Mouse (Mus musculus): ENCODE measurements around the gene Snta1.

Snta1 gene

GRCm38 (mm10) chr2:154422181-154422580 is 14.3 kb upstream of the Snta1 start:
- no peak for DNase-seq (ENCODE audit: extremely low spot score, low read depth, low spot score)

DNA sequence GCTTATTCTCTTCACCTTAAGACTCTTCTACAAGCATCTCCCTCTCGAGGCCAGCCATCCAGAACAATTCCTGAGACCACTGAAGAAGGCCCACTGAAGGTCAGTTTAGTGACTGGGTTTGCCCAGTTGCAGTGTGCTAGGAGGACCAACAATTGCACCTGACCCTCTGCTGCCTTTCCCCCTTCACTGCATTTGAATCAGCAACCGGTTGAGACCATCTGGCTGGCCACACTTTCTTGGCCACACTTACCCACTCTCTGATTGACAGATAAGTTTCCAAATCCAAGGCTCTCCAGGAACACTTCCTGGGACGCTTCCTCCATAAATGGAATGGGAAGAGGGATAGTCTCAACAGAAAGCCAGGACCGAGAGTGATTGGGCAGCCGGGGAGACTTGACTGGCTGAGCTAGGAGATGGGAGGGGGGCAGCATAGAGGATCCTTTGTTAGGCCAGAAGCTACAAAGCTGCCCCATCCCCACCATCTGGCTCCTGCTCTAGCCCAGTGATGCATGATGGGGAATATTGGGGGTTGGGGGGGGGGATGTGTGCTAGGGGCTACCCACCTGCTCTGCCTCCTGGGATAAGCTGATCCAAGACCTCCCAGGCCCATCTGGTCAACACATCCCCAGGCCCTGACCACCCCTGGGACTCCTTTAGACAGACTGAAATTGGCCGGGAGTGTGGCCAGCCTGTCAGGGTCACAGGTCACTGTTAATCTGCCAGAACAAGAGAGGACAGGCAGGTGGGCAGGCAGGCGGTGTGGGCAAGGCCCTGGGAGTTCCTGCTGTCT is 13.2 kb upstream of the Snta1 start:
- no peak for DNase-seq (ENCODE audit: extremely low spot score, low read depth, low spot score)

- DNase-seq (ENCODE audit: extremely low spot score, low read depth, low spot score): no peak
Observed at GRCm38 (mm10) chr2:154419631-154420515, 12.0 kb upstream of the Snta1 start.

GRCm38 (mm10) chr2:154418001-154418400 is 10.1 kb upstream of the Snta1 start:
- no peak for DNase-seq (ENCODE audit: extremely low spot score, low read depth, low spot score)

DNA sequence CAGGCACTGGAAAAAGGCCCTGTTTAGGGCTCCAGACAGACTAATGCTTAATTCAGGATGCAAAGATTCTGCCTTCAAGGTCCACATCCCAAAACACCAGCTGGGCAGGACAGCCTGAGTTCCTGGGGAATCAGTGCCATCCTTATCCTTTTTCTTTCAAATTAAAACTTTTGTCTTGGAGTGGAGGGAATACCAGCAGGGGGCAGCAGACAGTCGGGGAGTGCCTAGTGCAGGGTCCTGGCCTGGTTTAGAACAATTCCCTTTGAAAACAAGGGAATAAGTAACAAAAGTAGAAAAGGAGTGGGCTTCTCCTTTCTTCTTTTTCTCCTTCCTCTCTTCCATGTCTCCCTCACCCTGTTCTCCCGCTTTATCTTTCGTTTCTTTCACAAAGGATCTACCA is 9.2 kb upstream of the Snta1 start:
- peak; percentile 60 for DNase-seq (ENCODE audit: extremely low spot score, low read depth, low spot score)

DNA sequence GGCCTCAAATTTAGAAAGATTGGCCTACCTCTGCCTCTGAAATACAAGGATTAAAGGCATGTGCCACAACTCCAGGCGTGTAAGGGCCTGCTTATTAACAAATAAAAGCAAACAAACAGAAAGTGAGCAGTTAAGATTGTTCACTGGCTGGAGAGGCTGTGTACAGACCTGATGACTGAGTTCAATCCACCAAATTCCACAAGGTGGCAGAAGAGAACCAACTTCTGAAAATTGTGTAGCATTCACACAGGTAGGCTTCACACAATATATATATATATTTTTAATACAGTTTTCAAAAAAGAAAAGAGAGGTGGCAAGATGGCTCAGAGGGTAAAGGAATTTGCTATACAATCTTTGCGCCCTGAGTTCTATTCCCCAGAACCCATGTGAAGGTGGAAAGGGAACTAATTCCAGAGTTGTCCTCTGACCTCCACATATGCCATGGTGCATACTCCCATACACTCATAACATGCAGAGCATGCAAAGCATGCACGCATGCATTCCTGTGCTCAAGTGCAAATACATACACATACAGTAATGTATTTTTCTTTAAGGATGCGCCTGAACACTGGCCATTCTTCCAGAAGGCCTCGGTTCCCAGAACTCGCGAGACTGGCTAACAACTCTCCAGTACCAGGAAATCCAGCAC is 4.2 kb upstream of the Snta1 start:
- no peak for DNase-seq (ENCODE audit: extremely low spot score, low read depth, low spot score)

DNA sequence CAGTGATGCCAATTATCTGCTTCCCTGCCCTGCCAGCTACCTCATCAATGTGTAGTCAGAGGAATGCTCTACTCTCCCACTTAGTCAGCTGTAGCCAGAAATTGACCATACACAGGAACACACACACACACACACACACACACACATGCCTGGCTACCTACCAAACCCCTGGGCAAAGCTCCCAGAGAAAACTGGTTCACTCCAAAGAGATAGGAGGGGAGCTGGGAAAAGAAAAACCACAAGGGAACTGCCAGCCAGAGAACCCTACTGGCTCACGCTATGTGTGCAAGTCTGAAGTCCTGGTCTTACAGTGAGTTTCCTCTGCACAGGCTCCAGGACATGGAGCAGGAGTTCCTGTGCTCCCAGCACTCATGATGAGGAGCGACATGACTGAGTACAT is 2.5 kb upstream of the Snta1 start:
- DNase-seq (ENCODE audit: extremely low spot score, low read depth, low spot score): no peak

DNA sequence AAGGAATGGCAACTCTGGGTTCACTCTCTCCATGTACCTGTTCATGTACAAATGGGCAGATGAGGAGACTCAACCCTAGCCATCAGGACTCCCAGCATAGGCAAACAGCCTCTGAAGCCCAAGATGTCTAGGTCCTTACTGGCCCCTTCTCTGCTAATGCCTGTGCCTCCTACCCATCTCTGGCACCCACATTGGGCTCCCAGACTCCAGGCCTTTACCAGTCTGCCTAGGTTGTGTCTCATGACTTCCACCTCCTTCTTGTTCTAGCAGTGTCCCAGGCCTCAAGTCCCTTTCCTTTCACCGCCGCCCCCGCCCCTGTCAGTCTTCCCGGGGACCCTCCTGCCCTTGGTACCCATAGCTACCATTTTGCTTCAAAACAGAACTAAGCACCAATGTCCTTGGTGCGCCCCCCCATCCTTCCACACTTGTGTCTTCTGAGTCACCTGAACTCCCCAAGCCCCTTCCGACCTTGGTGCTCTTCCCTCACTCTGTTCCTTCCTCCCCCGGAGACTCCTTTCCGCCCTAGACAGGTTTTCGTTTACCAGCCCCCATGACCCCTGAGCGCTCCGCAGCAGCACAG is 746 bp downstream of the Snta1 start:
- no peak for DNase-seq (ENCODE audit: extremely low spot score, low read depth, low spot score)

- no peak for DNase-seq (ENCODE audit: extremely low spot score, low read depth, low spot score)
Observed at GRCm38 (mm10) chr2:154405447-154405994, 2.4 kb downstream of the Snta1 start.

GRCm38 (mm10) chr2:154402811-154403210 is 5.1 kb downstream of the Snta1 start:
- no peak for DNase-seq (ENCODE audit: extremely low spot score, low read depth, low spot score)

- DNase-seq (ENCODE audit: extremely low spot score, low read depth, low spot score): no peak
Observed at GRCm38 (mm10) chr2:154401976-154402375, 5.9 kb downstream of the Snta1 start.

DNA sequence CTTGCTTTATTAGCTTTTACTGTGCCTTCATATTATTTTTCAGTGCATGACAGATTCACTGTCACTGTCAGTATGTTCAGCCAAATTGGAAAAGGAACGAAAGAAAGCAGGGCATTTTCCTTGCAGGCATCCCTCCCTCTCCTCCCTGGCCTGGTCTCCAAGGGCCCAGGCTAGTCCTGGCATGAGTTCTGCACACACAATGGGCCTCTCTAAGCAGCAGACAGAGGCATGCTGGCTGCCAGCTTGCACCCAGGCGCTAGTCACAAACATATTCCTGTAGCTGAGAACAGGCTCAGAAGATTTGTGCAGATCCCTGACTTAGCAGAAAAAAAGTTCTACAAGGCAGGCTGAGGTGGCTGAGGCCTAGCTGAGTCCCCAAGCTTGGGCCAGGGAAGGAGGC is 8.6 kb downstream of the Snta1 start:
- DNase-seq (ENCODE audit: extremely low spot score, low read depth, low spot score): no peak

DNA sequence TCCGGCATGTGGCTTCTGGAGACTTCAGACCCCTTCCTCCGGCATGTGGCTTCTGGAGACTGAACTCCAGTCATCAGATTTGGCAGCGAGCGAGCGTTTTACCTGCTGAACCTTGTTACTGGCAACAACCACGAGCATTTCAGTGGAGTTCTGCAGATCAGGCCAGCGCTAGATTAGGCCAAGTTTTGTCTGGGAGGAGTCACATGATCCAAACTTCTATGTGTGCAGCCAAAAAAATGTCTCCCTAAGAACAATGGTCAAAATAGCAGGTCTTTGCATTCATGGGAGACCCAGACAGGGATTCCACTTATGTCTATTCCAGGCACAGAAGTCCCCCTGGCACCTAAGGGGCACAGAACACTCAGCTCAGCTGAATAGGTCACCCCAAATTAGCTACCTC is 9.6 kb downstream of the Snta1 start:
- DNase-seq (ENCODE audit: extremely low spot score, low read depth, low spot score): no peak

- no peak for DNase-seq (ENCODE audit: extremely low spot score, low read depth, low spot score)
Observed at GRCm38 (mm10) chr2:154396529-154396928, 11.4 kb downstream of the Snta1 start.

DNA sequence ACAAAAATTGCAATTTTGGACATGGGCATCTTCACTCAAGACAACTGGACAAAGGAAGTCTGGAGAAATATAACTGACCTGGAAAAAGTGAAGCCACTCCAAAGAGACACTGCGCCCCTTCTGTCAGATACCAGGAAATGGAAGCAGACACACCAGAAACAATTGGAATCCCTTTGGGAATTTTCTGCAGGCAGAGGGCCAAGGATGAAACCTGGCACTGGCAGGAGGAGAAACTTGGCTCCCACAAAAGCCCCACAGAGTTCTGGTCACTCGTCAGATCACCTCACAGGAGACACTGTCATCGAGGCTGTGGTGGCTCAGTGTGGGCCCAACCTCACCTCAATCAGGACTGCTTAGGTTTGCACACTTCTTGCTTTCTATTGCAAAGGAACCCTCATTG is 13.3 kb downstream of the Snta1 start:
- no peak for DNase-seq (ENCODE audit: extremely low spot score, low read depth, low spot score)

GRCm38 (mm10) chr2:154390180-154390964 is 17.5 kb downstream of the Snta1 start:
- DNase-seq (ENCODE audit: extremely low spot score, low read depth, low spot score): no peak

DNA sequence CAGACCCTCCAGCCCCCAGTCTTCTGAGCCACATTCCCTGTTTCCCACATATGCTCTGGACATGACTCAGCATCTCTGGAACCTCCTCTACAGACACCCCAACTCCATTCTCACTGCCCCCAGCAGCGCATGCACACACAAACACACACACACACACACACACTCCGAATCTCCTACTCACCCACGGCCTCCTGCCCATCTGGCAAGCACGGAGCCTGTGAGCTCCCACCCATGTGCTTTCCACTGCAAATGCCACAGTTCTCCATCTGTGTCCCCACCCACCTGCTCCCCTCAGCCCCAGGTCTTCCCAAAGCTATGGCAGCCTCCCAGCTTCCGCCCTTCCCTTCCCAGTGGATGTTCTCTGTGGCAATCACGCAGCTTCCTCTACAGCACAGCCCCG is 28.8 kb downstream of the Snta1 start:
- no peak for DNase-seq (ENCODE audit: extremely low spot score, low read depth, low spot score)

DNA sequence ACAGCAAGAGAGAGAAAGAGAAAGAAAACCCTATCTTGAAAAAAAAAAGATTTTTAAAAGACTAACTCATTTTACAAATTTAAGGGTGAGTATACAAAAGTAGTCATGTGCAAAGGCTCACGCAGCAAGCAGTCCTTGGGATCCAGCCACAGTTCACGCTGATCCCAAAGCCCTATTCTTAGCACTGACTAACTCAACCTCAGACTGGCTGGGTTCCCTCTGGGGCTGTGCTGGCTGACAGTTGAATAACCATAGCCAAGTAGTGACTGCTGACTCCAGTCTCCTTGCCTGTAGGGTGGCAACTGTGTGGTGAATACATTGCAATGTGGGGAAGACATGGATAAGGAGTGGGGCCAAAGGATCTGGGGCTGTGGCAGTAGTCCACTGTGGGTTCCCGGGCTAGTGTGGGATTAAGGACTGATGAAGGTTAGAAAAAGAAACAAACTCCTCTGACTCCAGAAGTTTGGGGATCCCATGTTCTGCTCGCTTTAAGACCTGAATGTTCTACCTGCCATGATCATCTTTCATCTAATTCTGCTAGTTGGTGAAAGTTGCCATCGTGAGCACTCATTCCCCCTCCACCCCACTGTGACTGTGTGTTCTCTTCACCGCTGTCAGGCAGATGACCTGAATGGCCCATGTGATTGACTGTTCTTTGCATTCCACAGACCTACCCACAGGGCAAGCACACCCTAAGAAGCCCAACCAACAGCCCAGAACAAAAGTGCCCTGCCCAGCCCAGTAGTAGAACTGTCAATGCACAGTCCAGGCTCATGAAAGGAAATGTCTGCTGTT is 32.9 kb downstream of the Snta1 start:
- DNase-seq (ENCODE audit: extremely low spot score, low read depth, low spot score): no peak

DNA sequence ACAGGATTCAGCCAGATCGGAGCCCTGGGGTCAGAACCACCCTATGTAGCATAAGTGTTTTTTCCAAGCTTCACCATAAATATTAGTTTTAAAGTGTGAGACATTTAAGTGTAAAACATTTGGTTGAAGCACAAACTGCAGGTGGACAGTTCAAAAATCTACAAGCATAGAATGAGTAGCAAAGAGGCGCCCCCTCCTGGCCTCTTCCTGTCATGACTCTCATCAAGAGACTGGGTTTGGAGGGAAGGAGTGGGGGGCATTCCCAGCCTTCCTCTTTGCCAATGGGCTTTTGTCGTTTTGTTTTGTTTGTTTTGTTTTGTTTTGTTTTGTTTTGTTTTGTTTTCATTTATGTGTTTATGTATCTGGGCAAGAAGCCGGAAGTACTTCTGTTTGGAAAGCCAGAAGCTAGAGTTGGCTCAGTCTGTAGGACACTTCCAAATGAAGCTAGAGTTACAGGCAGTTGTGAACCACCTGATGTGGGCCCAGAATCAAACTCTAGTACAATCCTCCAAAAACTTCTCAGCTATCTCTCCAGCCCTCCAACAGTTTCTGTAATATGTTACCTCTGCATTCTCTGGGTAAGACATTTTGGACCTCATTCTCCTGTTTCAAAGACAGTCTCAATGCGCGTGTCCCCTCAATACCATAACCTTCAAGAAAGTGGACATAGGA is 33.8 kb downstream of the Snta1 start:
- peak; percentile 26 for DNase-seq (ENCODE audit: extremely low spot score, low read depth, low spot score)

Data from hindlimb bud, embryonic 11.5 days (tissue).